Mouse (Mus musculus): ENCODE data around the gene Ncl. TPM values are rescaled to one million over a fixed set of nuclear protein-coding genes. Genes with fewer than 3 reads are reported as not detected.

Ncl gene
- 469 and 498 TPM in 2 replicates for polyA plus RNA-seq (2011; ENCODE audit: insufficient read length, low read depth, missing spikeins)

- TF ChIP-seq CTCF (IDR thresholded peaks at IDR 0.05; ENCODE audit: borderline replicate concordance, insufficient read depth, low read length) (no peak), POLR2A (IDR thresholded peaks at IDR 0.05; ENCODE audit: low read depth, low read length) (peak; percentile 99)
- Histone ChIP-seq H3K4me3 (ENCODE audit: insufficient read depth, low read length) (peak within 1 kb of the TSS; percentile 80), H3K27ac (ENCODE audit: insufficient read depth, low read length) (peak within 1 kb of the TSS; percentile 94), H3K4me1 (ENCODE audit: control insufficient read depth, insufficient read depth, low read length) (peaks cover 5% of the 10 kb centered on the region; the same call in 1 of the 2 replicates)
Measured at GRCm38 (mm10) chr1:86358906-86359797, at the start of gene Ncl. Gene Ncl, minus strand, starts transcription at chr1:86359400.

GRCm38 (mm10) chr1:86408515-86408914 lies 49.3 kb upstream of the Ncl start:
- H3K27ac ChIP-seq (ENCODE audit: insufficient read depth, low read length) = no peak overlapping the region
- H3K4me3 ChIP-seq (ENCODE audit: insufficient read depth, low read length) = no peak overlapping the region
- H3K4me1 ChIP-seq (ENCODE audit: control insufficient read depth, insufficient read depth, low read length) = no peaks in the 10 kb centered on the region
- TF ChIP-seq POLR2A (IDR thresholded peaks at IDR 0.05; ENCODE audit: low read depth, low read length) = no peak
- TF ChIP-seq CTCF (IDR thresholded peaks at IDR 0.05; ENCODE audit: borderline replicate concordance, insufficient read depth, low read length) = no peak

- no peak for TF ChIP-seq CTCF (IDR thresholded peaks at IDR 0.05; ENCODE audit: borderline replicate concordance, insufficient read depth, low read length)
- no peak for TF ChIP-seq POLR2A (IDR thresholded peaks at IDR 0.05; ENCODE audit: low read depth, low read length)
- Histone ChIP-seq H3K27ac (ENCODE audit: insufficient read depth, low read length) (no peak overlapping the region), H3K4me3 (ENCODE audit: insufficient read depth, low read length) (no peak overlapping the region), H3K4me1 (ENCODE audit: control insufficient read depth, insufficient read depth, low read length) (no peaks in the 10 kb centered on the region)
Measured at GRCm38 (mm10) chr1:86406914-86407313, 47.7 kb upstream of the Ncl start.

GRCm38 (mm10) chr1:86406313-86406712 lies 47.1 kb upstream of the Ncl start:
- Histone ChIP-seq H3K4me1 (ENCODE audit: control insufficient read depth, insufficient read depth, low read length) (no peaks in the 10 kb centered on the region), H3K27ac (ENCODE audit: insufficient read depth, low read length) (no peak overlapping the region), H3K4me3 (ENCODE audit: insufficient read depth, low read length) (no peak overlapping the region)
- TF ChIP-seq CTCF (IDR thresholded peaks at IDR 0.05; ENCODE audit: borderline replicate concordance, insufficient read depth, low read length) (no peak), POLR2A (IDR thresholded peaks at IDR 0.05; ENCODE audit: low read depth, low read length) (no peak)

GRCm38 (mm10) chr1:86404834-86405233 lies 45.6 kb upstream of the Ncl start:
- no peak overlapping the region for H3K4me3 ChIP-seq (ENCODE audit: insufficient read depth, low read length)
- TF ChIP-seq CTCF (IDR thresholded peaks at IDR 0.05; ENCODE audit: borderline replicate concordance, insufficient read depth, low read length) (peak; percentile 40; the same call in 1 of the 2 replicates), POLR2A (IDR thresholded peaks at IDR 0.05; ENCODE audit: low read depth, low read length) (no peak)
- no peak overlapping the region for H3K27ac ChIP-seq (ENCODE audit: insufficient read depth, low read length)
- peaks cover 4% of the 10 kb centered on the region; the same call in 1 of the 2 replicates for H3K4me1 ChIP-seq (ENCODE audit: control insufficient read depth, insufficient read depth, low read length)

GRCm38 (mm10) chr1:86400096-86400754 lies 41.0 kb upstream of the Ncl start:
- Histone ChIP-seq H3K27ac (ENCODE audit: insufficient read depth, low read length) (no peak overlapping the region), H3K4me3 (ENCODE audit: insufficient read depth, low read length) (no peak overlapping the region), H3K4me1 (ENCODE audit: control insufficient read depth, insufficient read depth, low read length) (peaks cover 4% of the 10 kb centered on the region; the same call in 1 of the 2 replicates)
- TF ChIP-seq POLR2A (IDR thresholded peaks at IDR 0.05; ENCODE audit: low read depth, low read length) = no peak
- TF ChIP-seq CTCF (IDR thresholded peaks at IDR 0.05; ENCODE audit: borderline replicate concordance, insufficient read depth, low read length) = no peak

- Histone ChIP-seq H3K4me1 (ENCODE audit: control insufficient read depth, insufficient read depth, low read length) (peaks cover 4% of the 10 kb centered on the region; the same call in 1 of the 2 replicates), H3K4me3 (ENCODE audit: insufficient read depth, low read length) (no peak overlapping the region), H3K27ac (ENCODE audit: insufficient read depth, low read length) (no peak overlapping the region)
- TF ChIP-seq CTCF (IDR thresholded peaks at IDR 0.05; ENCODE audit: borderline replicate concordance, insufficient read depth, low read length) = no peak
- no peak for TF ChIP-seq POLR2A (IDR thresholded peaks at IDR 0.05; ENCODE audit: low read depth, low read length)
Measured at GRCm38 (mm10) chr1:86399322-86399721, 40.1 kb upstream of the Ncl start.

- Histone ChIP-seq H3K4me3 (ENCODE audit: insufficient read depth, low read length) (no peak overlapping the region), H3K4me1 (ENCODE audit: control insufficient read depth, insufficient read depth, low read length) (peaks cover 4% of the 10 kb centered on the region; the same call in 1 of the 2 replicates), H3K27ac (ENCODE audit: insufficient read depth, low read length) (no peak overlapping the region)
- TF ChIP-seq CTCF (IDR thresholded peaks at IDR 0.05; ENCODE audit: borderline replicate concordance, insufficient read depth, low read length) = no peak
- TF ChIP-seq POLR2A (IDR thresholded peaks at IDR 0.05; ENCODE audit: low read depth, low read length) = no peak
Measured at GRCm38 (mm10) chr1:86398222-86398621, 39.0 kb upstream of the Ncl start.

- Histone ChIP-seq H3K4me1 (ENCODE audit: control insufficient read depth, insufficient read depth, low read length) (peaks cover 4% of the 10 kb centered on the region; the same call in 1 of the 2 replicates), H3K27ac (ENCODE audit: insufficient read depth, low read length) (no peak overlapping the region), H3K4me3 (ENCODE audit: insufficient read depth, low read length) (no peak overlapping the region)
- TF ChIP-seq CTCF (IDR thresholded peaks at IDR 0.05; ENCODE audit: borderline replicate concordance, insufficient read depth, low read length) = no peak
- no peak for TF ChIP-seq POLR2A (IDR thresholded peaks at IDR 0.05; ENCODE audit: low read depth, low read length)
Measured at GRCm38 (mm10) chr1:86397621-86398020, 38.4 kb upstream of the Ncl start.
